Mouse (Mus musculus) heart, adult 11 months (tissue): ENCODE data around the gene Calb2.

ENCODE experiments used
- DNase-seq: peaks from one replicate; pipeline ENCODE4 v3.0.0; 2022

Calb2 gene

DNA sequence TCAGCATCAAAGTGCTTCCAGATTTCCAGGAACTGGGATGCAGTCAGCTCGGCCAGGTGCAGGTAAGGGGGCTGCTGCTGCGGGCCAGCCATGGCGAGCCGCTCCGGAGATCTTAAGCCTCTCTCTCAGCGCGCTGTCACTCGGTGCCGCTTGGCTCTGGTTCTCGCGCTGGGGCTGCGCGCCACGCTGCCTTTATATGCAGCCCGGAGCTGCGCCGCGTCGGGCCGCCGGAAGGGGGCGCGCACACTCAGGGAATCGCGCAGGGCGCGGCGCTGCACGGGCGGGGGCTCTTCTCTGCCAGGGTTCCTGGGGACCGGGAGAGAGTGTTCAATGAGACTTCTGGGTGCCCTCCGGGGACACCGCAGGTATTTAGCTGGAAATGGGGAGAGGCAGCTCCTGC is at the start of gene Calb2:
TSS of gene Calb2 (minus strand) at position 165 of the 400 bp plus-strand sequence.
- DNase-seq = no peak

DNA sequence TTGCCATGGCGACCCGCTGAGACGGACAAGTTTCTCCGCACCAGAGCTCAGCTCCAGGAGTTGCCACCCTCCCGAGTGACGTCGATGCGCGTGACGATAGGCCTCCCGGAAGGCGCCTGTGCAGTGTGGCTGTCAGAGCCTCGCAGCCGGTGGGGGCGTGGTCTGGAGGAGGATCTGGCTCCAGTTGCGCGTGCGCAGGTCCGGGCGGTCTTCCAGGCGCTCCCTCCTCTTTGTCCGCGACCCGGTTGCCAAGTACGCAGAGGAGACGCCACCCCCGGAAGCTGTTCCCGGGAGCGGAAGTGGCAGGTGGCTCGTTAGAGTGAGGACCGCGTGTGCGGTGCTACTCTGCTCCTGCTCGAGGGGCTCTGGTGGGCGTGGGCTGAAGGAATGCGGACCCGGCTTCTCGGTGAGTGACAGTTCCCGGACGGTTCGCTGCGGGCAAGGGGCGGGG is 49.7 kb upstream of the Calb2 start:
- peak; percentile 100 for DNase-seq

- DNase-seq = peak; percentile 92
Observed at GRCm38 (mm10) chr8:110217198-110217597, 49.2 kb upstream of the Calb2 start.

DNA sequence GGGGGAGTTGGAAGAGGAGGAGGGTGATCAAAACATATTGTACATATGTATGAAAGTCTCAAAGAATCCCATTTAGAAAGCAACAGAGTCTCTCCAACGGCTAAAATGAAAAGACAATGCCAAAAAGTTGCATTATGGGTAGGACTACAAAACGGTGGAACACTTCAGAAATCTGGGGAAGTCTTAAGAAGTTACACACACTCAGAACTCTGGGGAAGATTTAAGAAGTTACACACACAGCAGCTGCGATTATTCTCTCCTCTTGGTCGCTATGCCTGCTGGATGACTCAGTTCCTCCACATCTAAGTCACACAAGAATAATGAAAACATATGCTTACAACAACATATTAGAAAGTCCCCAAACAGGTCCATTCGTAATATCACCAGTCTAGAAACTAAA is 48.2 kb upstream of the Calb2 start:
- peak; percentile 49 for DNase-seq

DNA sequence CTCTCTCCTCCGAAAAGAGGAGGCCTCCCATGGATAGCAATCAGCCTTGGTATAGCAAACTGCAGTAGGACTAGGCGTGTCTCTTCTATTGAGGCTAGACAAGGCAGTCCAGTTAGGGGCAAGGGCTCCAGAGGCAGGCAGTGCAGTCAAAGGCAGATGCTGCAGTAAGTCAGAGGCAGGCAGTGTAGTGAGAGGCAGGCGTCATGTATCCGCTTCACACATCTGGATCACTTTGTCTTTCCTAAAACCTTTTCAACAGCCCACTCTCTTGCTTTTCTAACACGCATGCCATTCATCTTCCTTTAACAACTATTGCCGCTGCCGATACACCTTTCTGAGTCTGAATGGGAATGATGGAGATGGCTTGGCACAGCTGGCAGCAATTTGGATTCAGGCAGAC is 47.4 kb upstream of the Calb2 start, which contains the start of gene Cmtr2:
TSS of gene Cmtr2 (plus strand) at position 301 of the 400 bp plus-strand sequence.
- DNase-seq = peak; percentile 68

DNA sequence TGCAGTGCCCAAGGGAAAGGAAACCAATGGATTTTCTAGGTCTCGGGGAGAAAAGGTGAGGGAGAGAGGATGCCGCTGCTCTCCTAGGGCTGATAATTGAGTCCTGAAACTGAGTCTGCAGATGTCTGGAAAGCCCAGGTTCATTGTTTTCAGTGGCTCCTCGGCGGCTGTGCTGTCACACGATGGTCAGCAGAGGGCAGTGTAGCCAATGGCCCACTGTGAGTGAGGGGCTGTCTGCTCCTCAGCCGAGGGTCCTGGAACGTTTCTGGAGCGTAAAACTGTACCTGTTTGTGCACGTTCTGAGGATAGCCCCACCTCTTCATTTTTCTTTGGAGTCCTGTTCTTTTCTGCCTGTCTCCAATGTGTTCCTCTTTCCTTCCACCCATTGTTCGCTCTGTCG is 33.8 kb upstream of the Calb2 start:
- DNase-seq = no peak

GRCm38 (mm10) chr8:110196678-110197077 is 28.7 kb upstream of the Calb2 start:
- peak; percentile 31 for DNase-seq

- peak; percentile 73 for DNase-seq
Observed at GRCm38 (mm10) chr8:110188961-110189750, 21.1 kb upstream of the Calb2 start.

DNA sequence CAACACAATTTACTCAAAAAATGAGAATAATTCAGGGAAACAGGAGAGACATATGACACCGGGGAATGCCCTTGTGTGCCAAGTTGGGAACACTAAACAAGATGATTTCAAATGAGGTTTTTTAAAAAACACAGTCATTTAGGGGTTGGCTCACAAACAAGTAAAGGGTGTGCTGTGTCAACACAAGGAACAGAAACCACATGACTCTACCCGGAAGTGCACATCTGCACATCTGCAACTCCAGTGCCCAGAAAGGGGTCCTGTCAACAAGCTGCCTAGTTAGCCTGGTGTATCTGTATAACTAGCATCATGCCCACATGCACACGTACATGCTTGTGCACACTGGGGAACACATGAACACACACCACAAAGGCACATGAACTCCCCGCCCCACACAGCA is 17.5 kb upstream of the Calb2 start:
- peak; percentile 29 for DNase-seq

- DNase-seq = peak; percentile 12
Observed at GRCm38 (mm10) chr8:110183748-110184147, 15.7 kb upstream of the Calb2 start.

- DNase-seq = peak; percentile 60
Observed at GRCm38 (mm10) chr8:110182735-110183367, 14.8 kb upstream of the Calb2 start.

GRCm38 (mm10) chr8:110177359-110178155 is 9.5 kb upstream of the Calb2 start:
- DNase-seq = peak; percentile 89

DNA sequence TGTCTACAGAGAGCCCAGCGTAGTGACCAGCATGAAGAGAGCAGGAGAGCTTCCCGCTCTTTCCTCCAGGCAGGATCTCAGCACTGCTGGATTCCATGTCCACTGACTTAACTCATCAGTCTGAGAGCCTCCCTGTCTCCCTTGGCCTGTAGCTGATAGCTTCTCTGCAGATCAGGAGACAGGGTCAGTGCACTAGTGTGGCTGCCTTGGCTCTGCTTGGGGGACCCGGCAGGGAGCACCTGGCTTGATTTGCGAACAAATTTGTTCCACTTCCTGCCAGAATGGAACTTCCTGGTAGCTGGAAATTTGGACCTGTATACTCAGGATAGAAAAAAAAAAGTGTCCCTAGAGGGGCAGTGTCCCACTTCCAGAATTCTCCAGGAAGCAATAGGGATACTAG is 6.8 kb upstream of the Calb2 start:
- DNase-seq = no peak

- no peak for DNase-seq
Observed at GRCm38 (mm10) chr8:110172161-110172560, 4.2 kb upstream of the Calb2 start.

DNA sequence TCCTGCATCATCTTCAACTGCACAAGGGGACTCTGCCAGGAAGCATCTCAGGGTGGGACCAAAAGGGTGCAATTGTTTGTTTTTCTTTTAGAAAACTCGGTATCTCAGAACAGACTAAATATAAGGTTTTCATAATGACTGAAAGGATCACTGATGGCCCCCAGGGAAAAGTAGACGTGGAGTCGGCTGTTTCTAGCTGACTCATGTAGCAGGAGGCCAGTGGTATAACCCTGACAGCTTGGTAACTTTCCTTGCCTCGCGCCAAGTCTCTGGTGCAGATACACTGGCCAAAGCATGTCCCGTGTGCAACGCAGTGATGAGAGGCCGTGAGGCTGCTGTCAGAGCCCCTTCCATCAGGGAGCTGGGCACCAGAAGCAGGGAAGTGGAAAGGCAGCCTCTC is 1.7 kb downstream of the Calb2 start:
- DNase-seq = no peak

GRCm38 (mm10) chr8:110162007-110162406 is 6.0 kb downstream of the Calb2 start:
- no peak for DNase-seq

- DNase-seq = no peak
Observed at GRCm38 (mm10) chr8:110152951-110153350, 15.1 kb downstream of the Calb2 start.

DNA sequence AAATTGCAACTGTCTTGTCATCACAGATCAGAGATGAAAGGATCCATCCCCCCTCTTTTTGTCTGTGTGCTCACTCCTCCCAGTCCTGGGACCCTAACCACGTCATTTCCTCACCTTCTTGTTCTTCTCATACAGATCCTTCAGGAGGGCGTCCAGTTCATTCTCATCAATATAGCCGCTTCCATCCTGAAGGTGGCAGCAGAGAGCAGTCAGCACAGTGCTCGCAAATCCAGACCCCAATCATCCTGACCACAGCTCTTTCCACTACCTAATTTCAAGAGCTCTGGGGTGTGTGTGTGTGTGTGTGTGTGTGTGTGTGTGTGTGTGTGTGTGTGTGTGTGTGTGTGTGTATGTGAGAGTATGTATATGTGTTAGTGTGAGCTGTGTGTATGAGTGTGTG is 22.5 kb downstream of the Calb2 start:
- no peak for DNase-seq

DNA sequence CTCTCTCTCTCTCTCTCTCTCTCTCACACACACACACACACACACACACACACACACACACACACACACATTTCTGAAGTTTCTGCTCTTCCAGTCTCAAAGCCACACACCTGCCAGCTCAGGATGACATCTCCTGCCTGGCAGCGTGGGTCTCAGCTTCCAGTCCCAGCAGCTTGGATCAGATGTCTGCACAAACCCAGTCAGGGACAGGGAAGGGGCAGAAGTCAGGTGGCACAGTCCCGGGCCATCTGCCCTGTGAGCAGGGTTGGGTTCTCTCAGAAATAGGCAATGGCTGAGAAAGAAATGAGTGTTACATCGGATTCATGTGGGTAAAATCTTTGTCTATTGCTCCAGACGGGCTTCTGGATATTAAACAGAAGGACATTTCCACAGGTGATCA is 27.2 kb downstream of the Calb2 start:
- no peak for DNase-seq

GRCm38 (mm10) chr8:110140156-110140555 is 27.9 kb downstream of the Calb2 start:
- DNase-seq = no peak

DNA sequence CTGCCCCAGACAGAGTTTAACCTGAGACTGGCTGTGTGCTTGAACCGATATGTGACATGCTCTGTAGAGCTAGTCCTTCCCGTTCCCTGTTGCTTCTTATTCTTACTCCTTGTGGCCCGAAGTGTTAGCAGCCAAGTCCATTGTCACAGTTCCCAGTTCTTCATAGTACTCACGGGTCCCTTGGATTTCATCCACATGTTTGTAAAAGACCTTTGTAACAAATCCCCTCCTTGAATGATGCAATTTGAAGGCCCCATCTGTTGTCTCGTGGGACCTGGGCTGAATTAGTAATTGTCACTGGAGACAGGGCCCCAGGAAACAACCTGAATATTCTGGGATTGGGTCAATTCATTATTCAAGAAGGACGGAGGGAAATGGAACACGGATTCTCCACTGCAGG is 32.5 kb downstream of the Calb2 start:
- no peak for DNase-seq

- DNase-seq = no peak
Observed at GRCm38 (mm10) chr8:110134236-110134635, 33.8 kb downstream of the Calb2 start.

GRCm38 (mm10) chr8:110130537-110130936 is 37.5 kb downstream of the Calb2 start:
- no peak for DNase-seq

DNA sequence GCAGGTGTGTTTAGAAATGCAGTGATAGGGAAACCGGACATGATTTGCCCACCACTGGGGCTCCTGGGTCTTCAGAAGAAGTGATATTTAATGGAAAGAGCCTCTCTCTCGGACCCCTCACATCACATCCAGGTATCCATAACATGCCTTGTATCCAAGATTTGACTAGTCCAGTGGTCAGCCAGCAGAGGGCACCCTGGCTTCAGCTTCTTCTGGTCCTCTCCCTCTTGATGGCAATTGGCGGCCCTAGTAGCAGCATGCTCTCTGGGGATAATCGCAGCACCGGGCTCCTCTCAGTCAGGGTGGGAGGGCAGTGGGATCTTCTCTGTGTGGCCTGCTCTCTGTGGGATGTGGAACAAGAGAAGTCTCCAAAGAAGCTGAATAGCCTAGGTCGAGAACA is 48.3 kb downstream of the Calb2 start:
- DNase-seq = no peak
